Mouse (Mus musculus): Measurements from ENCODE around the gene Agap1.

The Agap1 gene

DNA sequence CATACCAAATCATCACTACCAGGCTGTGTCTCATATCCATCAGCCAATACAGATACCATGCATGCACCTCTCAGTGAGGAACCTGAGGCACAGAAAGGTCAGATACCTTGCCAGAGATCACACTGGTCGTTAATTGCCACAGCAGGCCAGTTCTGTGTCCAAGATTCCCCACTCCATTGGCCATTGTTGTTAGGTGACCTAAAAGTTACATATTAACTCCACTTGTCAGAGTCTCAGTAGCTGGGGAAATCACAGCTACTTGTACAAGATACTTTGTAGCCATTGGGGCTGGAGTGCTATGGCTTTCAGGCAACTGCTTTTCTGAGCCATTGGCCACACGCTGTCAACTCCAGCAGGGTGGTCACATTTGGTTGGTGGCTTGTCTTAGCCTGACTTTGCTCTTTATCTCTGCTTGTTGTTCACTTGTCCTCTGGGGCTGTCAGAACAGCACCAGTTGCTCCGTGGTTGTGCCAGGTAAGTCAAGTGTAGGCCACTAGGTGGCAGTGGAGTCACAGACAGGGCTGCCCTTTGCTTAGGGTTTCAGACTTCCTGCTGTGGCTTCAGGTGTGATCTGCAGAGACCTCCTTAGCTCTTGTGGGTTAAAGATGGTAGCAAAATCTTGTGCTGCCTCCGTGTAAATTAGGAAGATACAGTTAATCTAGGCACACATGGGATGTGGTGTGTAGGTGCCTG, 191.9 kb downstream of the Agap1 start:
- in situ Hi-C loops (cut with MboI, MseI): loop anchor here (5.0 to 10.0 kb wide), 2 partner anchors 98 to 291 kb away; no protein-coding TSS in a partner anchor

DNA sequence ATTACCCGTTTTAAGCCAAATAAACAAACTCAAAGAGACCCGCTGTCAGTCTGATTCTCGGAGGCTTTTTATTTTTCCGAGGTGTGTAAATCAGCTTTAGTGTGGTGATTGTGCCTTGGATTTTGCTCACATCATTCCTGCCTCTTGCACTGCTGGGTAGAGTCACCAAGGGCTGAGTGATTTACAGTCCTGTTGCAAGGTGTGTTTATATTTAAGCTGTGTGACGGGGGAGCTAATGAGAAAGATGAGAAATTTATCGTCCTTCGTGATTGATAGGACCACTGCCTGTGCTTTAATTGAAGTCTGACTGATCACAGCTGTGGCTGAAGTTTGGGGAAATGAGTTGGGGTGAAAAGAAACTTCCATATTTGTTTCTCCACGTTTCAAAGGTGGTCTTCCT, 192.9 kb downstream of the Agap1 start:
- in situ Hi-C loops (cut with MboI, MseI): loop anchor here (5.0 to 10.0 kb wide), 2 partner anchors 97 to 290 kb away; no protein-coding TSS in a partner anchor

DNA sequence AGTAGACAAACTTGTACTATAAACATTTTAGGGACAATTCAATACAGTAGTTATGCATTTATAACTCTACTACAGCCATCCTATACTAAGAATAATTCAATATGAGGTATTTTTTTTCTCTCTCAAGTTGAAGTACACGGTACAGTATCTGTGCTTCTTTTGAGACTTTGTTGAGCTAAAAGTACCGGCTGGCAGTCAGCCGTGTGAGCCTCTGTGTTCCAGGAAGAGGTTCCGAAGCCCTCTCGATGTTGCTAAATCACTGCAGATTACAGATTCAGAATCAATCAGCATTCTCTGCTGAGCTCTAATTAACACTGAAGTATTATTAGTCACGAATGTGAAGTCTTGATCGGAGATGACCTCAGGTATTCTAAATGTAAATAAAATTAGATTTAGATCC, 196.0 kb downstream of the Agap1 start:
- in situ Hi-C loops (cut with MboI, MseI): no loop called here

DNA sequence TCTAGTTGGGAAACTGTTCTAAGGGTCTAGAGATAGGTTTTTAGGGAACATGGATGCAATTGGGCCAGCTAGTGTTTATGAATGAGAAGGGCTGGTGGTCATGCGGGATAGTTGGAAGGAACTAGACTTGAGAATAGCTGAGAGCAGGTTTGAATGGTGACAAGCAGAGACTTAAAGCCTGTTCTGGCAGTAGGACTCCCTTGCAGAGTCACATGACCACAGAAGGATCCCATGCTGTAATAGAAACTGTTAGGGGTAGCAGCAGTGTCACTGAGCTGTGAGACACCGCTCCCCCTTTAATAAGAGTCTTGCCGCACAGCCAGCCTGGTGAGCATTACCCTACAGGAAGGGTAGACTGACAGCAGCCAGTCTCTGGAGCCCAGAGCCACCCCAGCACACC, 201.6 kb downstream of the Agap1 start:
- in situ Hi-C loops (cut with MboI, MseI): no loop called here

- in situ Hi-C loops (cut with MboI, MseI): no loop called here
These were observed 202.2 kb downstream of the Agap1 start for GRCm38 (mm10) chr1:89656643-89657321.

GRCm38 (mm10) chr1:89660804-89661203, 206.2 kb downstream of the Agap1 start:
- in situ Hi-C loops (cut with MboI, MseI): loop anchor here in 1 of 2 experiments (5.0 kb wide), 1 partner anchor 91 kb away; no protein-coding TSS in a partner anchor

- in situ Hi-C loops (cut with MboI, MseI): no loop called here
These were observed 211.5 kb downstream of the Agap1 start for GRCm38 (mm10) chr1:89666154-89666553.

DNA sequence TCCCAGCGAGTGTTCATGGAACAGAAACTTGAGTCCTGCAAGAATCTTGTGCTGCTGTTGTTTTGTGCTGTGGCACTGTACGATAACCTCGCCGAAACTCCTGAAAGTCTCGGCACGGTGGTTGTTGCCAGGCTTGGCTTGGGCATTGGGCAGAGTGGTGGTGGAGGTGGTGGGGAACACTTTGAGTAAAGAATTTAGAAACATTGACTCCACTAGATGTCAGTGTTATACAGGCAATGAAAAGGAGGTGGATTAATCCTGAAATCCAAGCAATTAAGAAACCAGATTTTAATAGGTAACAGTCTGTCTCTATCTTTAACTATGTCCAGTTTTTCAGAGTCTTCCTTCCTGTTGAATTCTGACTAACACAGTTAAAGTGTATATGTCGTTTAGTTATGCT, 212.8 kb downstream of the Agap1 start:
- in situ Hi-C loops (cut with MboI, MseI): no loop called here

DNA sequence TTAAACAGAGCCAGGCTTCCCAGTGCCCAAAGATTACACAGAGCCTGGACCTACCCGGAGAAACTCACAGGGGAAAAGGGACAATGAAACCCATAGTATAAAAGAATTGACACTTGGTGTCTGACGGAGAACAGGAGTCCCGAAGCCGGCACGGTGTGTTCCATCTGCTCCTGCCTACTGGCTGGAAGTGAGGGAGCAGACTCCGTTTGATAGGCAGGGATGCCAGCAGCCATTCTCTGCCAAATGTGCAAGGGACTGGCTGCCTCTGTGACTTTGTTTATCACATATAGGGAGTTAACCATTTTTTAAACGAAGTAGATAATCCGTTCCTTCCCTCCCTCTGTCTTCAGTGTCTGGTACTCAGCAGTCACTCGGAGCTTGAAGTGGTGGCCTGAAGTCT, 214.0 kb downstream of the Agap1 start:
- in situ Hi-C loops (cut with MboI, MseI): no loop called here

DNA sequence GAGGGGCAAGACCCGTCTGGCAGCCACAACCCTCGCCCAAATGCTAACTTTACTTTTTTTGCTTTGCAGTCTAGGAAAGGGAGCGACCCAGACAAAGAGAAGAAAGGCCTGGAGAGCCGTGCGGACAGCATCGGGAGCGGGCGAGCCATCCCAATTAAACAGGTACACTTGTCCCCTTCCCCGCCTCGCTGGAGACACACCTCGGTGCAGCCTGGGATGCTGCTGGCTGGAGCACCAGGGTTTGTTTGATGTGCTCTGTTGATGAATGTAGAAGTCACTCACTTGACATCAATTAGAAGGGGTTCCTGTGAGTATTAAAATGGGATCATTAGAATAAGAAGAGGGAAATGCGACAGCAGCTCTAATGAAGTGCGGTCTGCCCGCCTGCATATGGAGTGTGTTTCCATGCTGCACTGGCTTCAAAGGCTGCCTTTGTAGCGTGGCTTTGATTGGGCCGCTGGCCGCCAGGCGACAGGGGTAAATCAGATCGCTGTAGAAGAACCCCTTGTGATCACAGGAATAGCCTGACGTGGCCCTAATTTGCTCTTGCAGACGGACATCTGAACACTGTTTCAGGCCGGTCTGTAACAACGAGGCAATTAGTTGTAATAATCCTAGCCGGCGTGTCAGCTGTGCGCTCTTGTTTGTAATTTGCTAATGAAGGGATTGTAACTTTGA, 216.6 kb downstream of the Agap1 start:
- in situ Hi-C loops (cut with MboI, MseI): no loop called here

DNA sequence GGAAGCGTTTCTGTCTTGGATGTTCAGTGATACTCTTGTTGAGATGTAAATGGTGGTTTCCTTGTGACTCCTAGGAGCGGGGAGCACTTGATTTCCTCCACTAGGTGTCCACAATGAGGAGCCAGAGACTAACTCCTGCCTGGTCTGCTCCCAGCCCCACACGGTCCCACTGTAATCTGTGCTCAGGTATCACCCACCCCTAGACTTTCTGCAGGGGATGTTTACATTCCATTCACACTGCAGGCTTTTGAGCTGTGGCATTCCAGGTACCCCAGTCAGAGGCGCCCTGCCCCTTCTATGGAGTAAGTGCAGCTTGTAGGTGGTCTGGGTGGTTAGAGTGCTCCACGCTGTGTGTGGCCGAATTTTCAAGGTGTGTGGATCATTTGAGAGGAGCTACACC, 218.5 kb downstream of the Agap1 start:
- in situ Hi-C loops (cut with MboI, MseI): no loop called here

GRCm38 (mm10) chr1:89673686-89674085, 219.1 kb downstream of the Agap1 start:
- in situ Hi-C loops (cut with MboI, MseI): no loop called here

- in situ Hi-C loops (cut with MboI, MseI): no loop called here
These were observed 220.1 kb downstream of the Agap1 start for GRCm38 (mm10) chr1:89674681-89675080.

DNA sequence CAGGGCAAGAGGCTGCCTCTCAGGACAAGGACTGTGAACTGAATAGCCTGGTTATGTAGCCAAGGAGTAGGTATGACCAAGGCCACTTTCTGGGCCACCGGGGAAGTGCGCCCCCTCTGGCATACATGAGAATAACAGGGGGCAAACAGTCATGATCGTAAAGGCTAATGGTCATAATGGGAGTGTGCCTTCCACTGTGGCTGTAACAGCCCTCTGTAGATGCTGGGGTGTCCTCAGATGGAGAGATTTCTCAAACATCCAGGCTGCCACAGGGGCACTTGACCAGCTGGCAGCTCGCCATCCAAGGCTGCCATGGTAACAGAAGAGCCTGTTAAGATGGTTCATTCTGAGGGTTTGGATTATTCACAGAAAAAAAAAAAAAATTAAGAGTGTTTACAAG, 221.8 kb downstream of the Agap1 start:
- in situ Hi-C loops (cut with MboI, MseI): no loop called here

- in situ Hi-C loops (cut with MboI, MseI): no loop called here
These were observed 226.1 kb downstream of the Agap1 start for GRCm38 (mm10) chr1:89680673-89681072.

- in situ Hi-C loops (cut with MboI, MseI): no loop called here
These were observed 234.3 kb downstream of the Agap1 start for GRCm38 (mm10) chr1:89688914-89689313.

DNA sequence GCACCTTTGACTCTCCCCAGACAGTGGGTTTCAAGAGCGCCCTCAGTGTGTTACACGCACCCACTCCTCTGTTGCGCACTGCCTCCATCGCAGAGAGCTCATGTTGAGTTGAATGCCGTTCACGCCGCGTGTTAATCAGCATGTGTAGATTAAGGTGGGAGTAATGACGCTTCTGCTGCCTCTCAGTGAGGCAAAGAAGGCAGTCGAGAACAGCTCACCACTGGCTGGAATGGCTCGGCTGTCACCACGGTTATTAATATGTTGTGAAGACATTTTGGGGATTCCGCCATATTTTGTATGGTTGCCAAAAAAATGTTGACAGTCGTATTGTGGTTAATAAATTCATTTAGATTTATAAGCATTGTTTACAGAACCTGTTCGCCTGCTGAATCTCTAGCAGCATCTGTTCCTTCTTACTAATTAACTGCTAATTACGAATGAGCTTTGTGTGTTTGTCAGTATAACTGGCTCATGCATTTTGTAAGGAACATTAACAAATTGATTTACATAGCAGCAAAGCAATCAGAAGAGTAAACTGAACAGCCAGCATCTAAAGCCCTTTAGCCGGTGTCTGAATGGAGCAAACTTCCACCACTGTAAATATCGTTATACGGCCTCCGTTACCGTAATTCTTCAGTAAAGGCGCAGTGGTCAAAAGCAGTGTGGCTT, 235.1 kb downstream of the Agap1 start:
- in situ Hi-C loops (cut with MboI, MseI): no loop called here

- in situ Hi-C loops (cut with MboI, MseI): no loop called here
These were observed 236.5 kb downstream of the Agap1 start for GRCm38 (mm10) chr1:89691096-89691495.

- in situ Hi-C loops (cut with MboI, MseI): no loop called here
These were observed 237.8 kb downstream of the Agap1 start for GRCm38 (mm10) chr1:89692420-89692819.

- in situ Hi-C loops (cut with MboI, MseI): no loop called here
These were observed 240.3 kb downstream of the Agap1 start for GRCm38 (mm10) chr1:89694916-89695315.

- in situ Hi-C loops (cut with MboI, MseI): no loop called here
These were observed 242.6 kb downstream of the Agap1 start for GRCm38 (mm10) chr1:89697241-89697640.

GRCm38 (mm10) chr1:89700166-89700565, 245.6 kb downstream of the Agap1 start:
- in situ Hi-C loops (cut with MboI, MseI): no loop called here

Data from T-helper 17 cell (primary cell).